Mouse (Mus musculus): ENCODE measurements at regions not wholly inside any gene's neighbourhood (a gene's known extent, or its start where the extent isn't known, plus 50 kb on each side); places are given as distances from the start of the nearest gene placed in this dataset.

- Histone ChIP-seq H3K9me3 (replicated peaks; ENCODE audit: insufficient read depth, low read length) (no peaks in the 10 kb centered on the region; the same call in 1 of the 2 replicates), H3K36me3 (ENCODE audit: control insufficient read depth in 1 of 2, insufficient read depth in 2 of 2, low read length in 2 of 2) (no peaks in the 10 kb centered on the region), H3K27me3 (ENCODE audit: control insufficient read depth in 1 of 2, insufficient read depth in 2 of 2, low read length in 2 of 2) (no peaks in the 10 kb centered on the region), H3K4me3 (ENCODE audit: control insufficient read depth in 1 of 2, insufficient read depth in 1 of 2, low read depth in 2 of 2, low read length in 2 of 2) (no peak overlapping the region), H3K4me1 (ENCODE audit: control insufficient read depth in 1 of 2, insufficient read depth in 2 of 2, low read length in 2 of 2) (no peaks in the 10 kb centered on the region), H3K9ac (ENCODE audit: control insufficient read depth, low read depth, low read length, poor library complexity, severe bottlenecking) (no peak overlapping the region), H3K79me2 (ENCODE audit: control insufficient read depth, insufficient read depth, low read length, poor library complexity) (no peaks in the 10 kb centered on the region), H3K27ac (ENCODE audit: control insufficient read depth, low read depth, low read length) (no peak overlapping the region)
- no peak for DNase-seq (ENCODE audit: low read depth, low spot score)
- TF ChIP-seq RCOR1 (IDR thresholded peaks at IDR 0.05; ENCODE audit: low read depth, low read length) (no peak), ZC3H11A (IDR thresholded peaks at IDR 0.05; ENCODE audit: low read depth, low read length) (no peak), MAZ (IDR thresholded peaks at IDR 0.05; ENCODE audit: low read depth, low read length) (no peak), ZKSCAN1 (IDR thresholded peaks at IDR 0.05; ENCODE audit: low read depth, low read length) (no peak), EP300 (IDR thresholded peaks at IDR 0.05; ENCODE audit: low read depth in 1 of 2, low read length in 2 of 2) (no peak), TAL1 (IDR thresholded peaks at IDR 0.05; ENCODE audit: low read length) (no peak), POLR2A (IDR thresholded peaks at IDR 0.05; ENCODE audit: control insufficient read depth in 1 of 2, insufficient read depth in 1 of 2, low read depth in 1 of 2, low read length in 2 of 2, poor library complexity in 1 of 2) (no peak), ZNF384 (IDR thresholded peaks at IDR 0.05; ENCODE audit: low read depth, low read length) (no peak), MYB (IDR thresholded peaks at IDR 0.05; ENCODE audit: low read depth, low read length) (no peak), MXI1 (IDR thresholded peaks at IDR 0.05; ENCODE audit: low read depth, low read length) (no peak), GABPA (IDR thresholded peaks at IDR 0.05; ENCODE audit: low read depth, low read length) (no peak), ZMIZ1 (IDR thresholded peaks at IDR 0.05; ENCODE audit: low read depth, low read length) (no peak)
Measured at GRCm38 (mm10) chr9:101423041-101423440, 171.4 kb upstream of the Ppp2r3a start.

GRCm38 (mm10) chr9:101422006-101422405, 170.4 kb upstream of the Ppp2r3a start:
- no peak overlapping the region for H3K27ac ChIP-seq (ENCODE audit: control insufficient read depth, low read depth, low read length)
- H3K27me3 ChIP-seq (ENCODE audit: control insufficient read depth in 1 of 2, insufficient read depth in 2 of 2, low read length in 2 of 2): no peaks in the 10 kb centered on the region
- no peaks in the 10 kb centered on the region for H3K36me3 ChIP-seq (ENCODE audit: control insufficient read depth in 1 of 2, insufficient read depth in 2 of 2, low read length in 2 of 2)
- H3K9ac ChIP-seq (ENCODE audit: control insufficient read depth, low read depth, low read length, poor library complexity, severe bottlenecking): no peak overlapping the region
- no peaks in the 10 kb centered on the region; the same call in 1 of the 2 replicates for H3K9me3 ChIP-seq (replicated peaks; ENCODE audit: insufficient read depth, low read length)
- no peak overlapping the region for H3K4me3 ChIP-seq (ENCODE audit: control insufficient read depth in 1 of 2, insufficient read depth in 1 of 2, low read depth in 2 of 2, low read length in 2 of 2)
- TF ChIP-seq ELF1 (IDR thresholded peaks at IDR 0.05; ENCODE audit: low read depth, low read length) (no peak), MYC (IDR thresholded peaks at IDR 0.05; ENCODE audit: low read depth, low read length) (no peak)
- no peaks in the 10 kb centered on the region for H3K4me1 ChIP-seq (ENCODE audit: control insufficient read depth in 1 of 2, insufficient read depth in 2 of 2, low read length in 2 of 2)
- H3K79me2 ChIP-seq (ENCODE audit: control insufficient read depth, insufficient read depth, low read length, poor library complexity): no peaks in the 10 kb centered on the region
- no peak for DNase-seq (ENCODE audit: low read depth, low spot score)

GRCm38 (mm10) chr9:101421136-101421535, 169.5 kb upstream of the Ppp2r3a start:
- no peak for TF ChIP-seq CHD2 (IDR thresholded peaks at IDR 0.05; ENCODE audit: low read length)
- TF ChIP-seq NELFE (IDR thresholded peaks at IDR 0.05; ENCODE audit: low read depth, low read length): no peak
- TF ChIP-seq UBTF (IDR thresholded peaks at IDR 0.05; ENCODE audit: borderline replicate concordance, insufficient read depth, low read depth, low read length): no peak
- no peak for TF ChIP-seq MEF2A (IDR thresholded peaks at IDR 0.05; ENCODE audit: extremely low read depth, insufficient replicate concordance, low read depth, low read length, poor library complexity, severe bottlenecking)
- no peak for TF ChIP-seq ZMIZ1 (IDR thresholded peaks at IDR 0.05; ENCODE audit: low read depth, low read length)
- no peak for TF ChIP-seq MAZ (IDR thresholded peaks at IDR 0.05; ENCODE audit: low read depth, low read length)
- TF ChIP-seq E2F4 (IDR thresholded peaks at IDR 0.05; ENCODE audit: borderline replicate concordance, low read depth, low read length): no peak
- TF ChIP-seq MXI1 (IDR thresholded peaks at IDR 0.05; ENCODE audit: low read depth, low read length): no peak
- TF ChIP-seq SIN3A (IDR thresholded peaks at IDR 0.05; ENCODE audit: low read length): no peak
- TF ChIP-seq KAT2A (conservative IDR thresholded peaks at IDR 0.05; ENCODE audit: low read depth, low read length): no peak
- no peak for TF ChIP-seq CTCF (IDR thresholded peaks at IDR 0.05 in 2 of 3, conservative IDR thresholded peaks at IDR 0.05 in 1 of 3; ENCODE audit: control insufficient read depth in 1 of 3, insufficient read depth in 1 of 3, low read depth in 2 of 3, low read length in 3 of 3, poor library complexity in 1 of 3, severe bottlenecking in 1 of 3)
- no peak for TF ChIP-seq GATA1 (IDR thresholded peaks at IDR 0.05; ENCODE audit: low read depth, low read length)
- TF ChIP-seq CHD1 (IDR thresholded peaks at IDR 0.05; ENCODE audit: low read depth, low read length): no peak
- no peak for TF ChIP-seq JUND (IDR thresholded peaks at IDR 0.05; ENCODE audit: low read depth, low read length)
- TF ChIP-seq TBP (IDR thresholded peaks at IDR 0.05; ENCODE audit: low read depth, low read length): no peak
- Histone ChIP-seq H3K27me3 (ENCODE audit: control insufficient read depth in 1 of 2, insufficient read depth in 2 of 2, low read length in 2 of 2) (no peaks in the 10 kb centered on the region), H3K79me2 (ENCODE audit: control insufficient read depth, insufficient read depth, low read length, poor library complexity) (no peaks in the 10 kb centered on the region), H3K9me3 (replicated peaks; ENCODE audit: insufficient read depth, low read length) (no peaks in the 10 kb centered on the region; the same call in 1 of the 2 replicates), H3K4me1 (ENCODE audit: control insufficient read depth in 1 of 2, insufficient read depth in 2 of 2, low read length in 2 of 2) (no peaks in the 10 kb centered on the region), H3K9ac (ENCODE audit: control insufficient read depth, low read depth, low read length, poor library complexity, severe bottlenecking) (no peak overlapping the region), H3K27ac (ENCODE audit: control insufficient read depth, low read depth, low read length) (no peak overlapping the region), H3K4me3 (ENCODE audit: control insufficient read depth in 1 of 2, insufficient read depth in 1 of 2, low read depth in 2 of 2, low read length in 2 of 2) (no peak overlapping the region), H3K36me3 (ENCODE audit: control insufficient read depth in 1 of 2, insufficient read depth in 2 of 2, low read length in 2 of 2) (no peaks in the 10 kb centered on the region)
- no peak for DNase-seq (ENCODE audit: low read depth, low spot score)

Measured in MEL (cell line).